Mouse (Mus musculus): Measurements from ENCODE around the gene Inka1.

Inka1 gene

GRCm38 (mm10) chr9:107957141-107957540, 28.5 kb downstream of the Inka1 start:
- DNase-seq (ENCODE audit: low spot score): no peak

GRCm38 (mm10) chr9:107955613-107956289, 29.9 kb downstream of the Inka1 start:
- no peak for DNase-seq (ENCODE audit: low spot score)

GRCm38 (mm10) chr9:107950460-107951355, 35.0 kb downstream of the Inka1 start:
- DNase-seq (ENCODE audit: low spot score): peak; percentile 83

GRCm38 (mm10) chr9:107949922-107950235, 35.8 kb downstream of the Inka1 start, which contains the start of gene Traip:
Traip (plus strand) TSS chr9:107950136.
- no peak for DNase-seq (ENCODE audit: low spot score)

- DNase-seq (ENCODE audit: low spot score): no peak
Measured at GRCm38 (mm10) chr9:107949184-107949921, 36.3 kb downstream of the Inka1 start.

- no peak for DNase-seq (ENCODE audit: low spot score)
Measured at GRCm38 (mm10) chr9:107947241-107948194, 38.2 kb downstream of the Inka1 start.

GRCm38 (mm10) chr9:107936831-107937230, 48.8 kb downstream of the Inka1 start:
- no peak for DNase-seq (ENCODE audit: low spot score)

GRCm38 (mm10) chr9:107936215-107936822, 49.4 kb downstream of the Inka1 start:
- DNase-seq (ENCODE audit: low spot score): no peak

GRCm38 (mm10) chr9:107935790-107936214, 49.9 kb downstream of the Inka1 start:
- no peak for DNase-seq (ENCODE audit: low spot score)

GRCm38 (mm10) chr9:107935374-107935773, 50.3 kb downstream of the Inka1 start, which contains the start of gene Camkv:
Camkv (plus strand) TSS chr9:107935674.
- DNase-seq (ENCODE audit: low spot score): no peak

Data from ovary, adult 18-20 months (tissue).